ENCODE assay signal across 8 mouse cellular contexts in the genomic region with DNA sequence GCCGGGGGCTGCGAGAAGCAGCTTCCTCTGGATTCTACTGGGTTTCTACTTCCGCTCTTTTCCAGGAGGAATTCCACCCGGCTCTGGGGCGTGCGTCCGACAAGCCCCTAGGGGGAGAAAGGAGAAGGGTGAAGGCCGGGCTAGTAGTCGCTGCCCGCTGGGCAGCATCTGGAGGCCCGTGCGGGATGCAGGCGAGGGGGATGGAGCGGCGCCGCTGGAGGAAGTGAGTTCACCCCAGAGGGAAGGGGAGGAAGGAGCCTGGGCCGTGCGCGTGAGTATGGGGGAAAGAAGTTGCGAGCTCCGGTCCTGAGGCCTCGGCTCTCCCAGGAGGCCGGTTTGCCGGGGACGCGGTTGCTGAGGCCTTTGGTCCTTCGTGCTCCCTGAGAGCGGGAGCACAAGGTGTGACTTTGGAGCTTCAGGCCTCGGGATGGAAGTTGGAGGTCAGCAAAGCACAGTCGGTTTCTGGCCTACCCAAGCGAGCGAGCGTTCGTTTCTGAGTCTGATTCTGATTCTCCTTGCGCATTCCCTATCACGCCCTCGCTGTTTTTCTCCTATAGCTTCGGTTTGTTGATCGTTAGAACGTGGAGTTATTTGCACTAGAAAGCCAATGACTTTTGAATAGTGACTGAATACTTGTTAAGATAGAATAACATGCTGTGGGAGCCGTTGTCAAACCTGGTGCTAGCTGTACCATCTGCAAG. TPM values are rescaled to one million over a fixed set of nuclear protein-coding genes. Genes with fewer than 3 reads are reported as not detected.
A peak's percentile ranks its signal among the peaks of the same experiment; 100 is the strongest.
DNase-seq lines count a peak whose midpoint lies in the region; ATAC-seq and TF ChIP-seq lines count a peak whose summit lies in the region.

No protein-coding gene starts in this region.

- DNase-seq in heart, adult 2 months: peak; percentile 65 to 71
- DNase-seq in limb, embryonic 10.5 days (ENCODE audit: low spot score): peak; percentile 78
- no peak for DNase-seq in right cerebral cortex, adult 18-20 months
- no peak for DNase-seq in frontal cortex, adult 2 months (ENCODE audit: extremely low spot score in 1 of 2, low spot score in 1 of 2)
- DNase-seq in layer of hippocampus, postnatal 10 days (ENCODE audit: low spot score in 2 of 2): no peak

- no peak for ATAC-seq in megakaryocyte, adult 5-6 weeks (ENCODE audit: poor library complexity, severe bottlenecking)

- TF ChIP-seq POLR2A in heart, adult 2 months (IDR thresholded peaks at IDR 0.05; ENCODE audit: insufficient read depth, low read depth, low read length): no peak
- no peak for TF ChIP-seq POLR2A in small intestine, adult 2 months (IDR thresholded peaks at IDR 0.05; ENCODE audit: low read depth, low read length)

- no peak for TF ChIP-seq EP300 in heart, adult 2 months (IDR thresholded peaks at IDR 0.05; ENCODE audit: insufficient read depth, low read depth, low read length)

- peak; percentile 32 for TF ChIP-seq CTCF in heart, adult 2 months (IDR thresholded peaks at IDR 0.05)
- TF ChIP-seq CTCF in small intestine, adult 2 months (IDR thresholded peaks at IDR 0.05; ENCODE audit: extremely low read depth, insufficient read length, insufficient replicate concordance, low read depth, low read length): no peak

- no peaks in the 10 kb centered on the region for H3K79me2 ChIP-seq in heart, adult 2 months (replicated peaks; ENCODE audit: control insufficient read depth, insufficient read depth, low read length)

- peak overlapping the region; percentile 64 for H3K4me3 ChIP-seq in megakaryocyte, embryonic 14.5 days (replicated peaks)
- peak overlapping the region; percentile 47 for H3K4me3 ChIP-seq in heart, adult 2 months
- peak overlapping the region; percentile 52 for H3K4me3 ChIP-seq in limb, embryonic 10.5 days
- H3K4me3 ChIP-seq in small intestine, adult 2 months (ENCODE audit: low read depth, low read length): peak overlapping the region; percentile 4

- H3K9ac ChIP-seq in heart, adult 2 months (ENCODE audit: low read depth, low read length): peak overlapping the region; percentile 51

- intact Hi-C loops in heart, adult 2 months (cut with DNase I): loop anchor here (5.0 kb wide), 1 partner anchor 659 kb away; no protein-coding TSS in a partner anchor

- H3K4me1 ChIP-seq in megakaryocyte, embryonic 14.5 days: peaks cover 8% of the 10 kb centered on the region
- H3K4me1 ChIP-seq in heart, adult 2 months (ENCODE audit: control insufficient read depth, insufficient read depth, low read length): no peaks in the 10 kb centered on the region; the same call in 1 of the 2 replicates
- H3K4me1 ChIP-seq in limb, embryonic 10.5 days: peaks cover 87% of the 10 kb centered on the region
- H3K4me1 ChIP-seq in small intestine, adult 2 months (ENCODE audit: control insufficient read depth, insufficient read depth, insufficient read length, low read length): no peaks in the 10 kb centered on the region

- peak overlapping the region; percentile 51 for H3K27ac ChIP-seq in heart, adult 2 months
- H3K27ac ChIP-seq in limb, embryonic 10.5 days: peak overlapping the region; percentile 91
- H3K27ac ChIP-seq in small intestine, adult 2 months (ENCODE audit: insufficient read depth, low read depth, low read length): no peak overlapping the region

- peaks cover 93% of the 10 kb centered on the region for H3K27me3 ChIP-seq in megakaryocyte, embryonic 14.5 days (replicated peaks)
- H3K27me3 ChIP-seq in heart, adult 2 months (ENCODE audit: control insufficient read depth, insufficient read depth, low read length): no peaks in the 10 kb centered on the region
- H3K27me3 ChIP-seq in limb, embryonic 10.5 days (ENCODE audit: low read depth, poor library complexity, severe bottlenecking): peaks cover 99% of the 10 kb centered on the region
- H3K27me3 ChIP-seq in small intestine, adult 2 months (ENCODE audit: control insufficient read depth, insufficient read depth, low read length): peaks cover 52% of the 10 kb centered on the region

- WGBS in heart, adult 2 months: 22% methylated on average over 41 of the region's 41 CpGs
- WGBS in limb, embryonic 10.5 days: 1% methylated on average over 41 of the region's 41 CpGs
- WGBS in small intestine, adult 2 months: 12% methylated on average over 41 of the region's 41 CpGs

- no peaks in the 10 kb centered on the region for H3K36me3 ChIP-seq in megakaryocyte, embryonic 14.5 days (replicated peaks; ENCODE audit: low read length)
- H3K36me3 ChIP-seq in heart, adult 2 months (ENCODE audit: control insufficient read depth, insufficient read depth, low read length): no peaks in the 10 kb centered on the region
- H3K36me3 ChIP-seq in limb, embryonic 10.5 days: no peaks in the 10 kb centered on the region
- no peaks in the 10 kb centered on the region for H3K36me3 ChIP-seq in small intestine, adult 2 months (ENCODE audit: control insufficient read depth, insufficient read depth, low read length)

- 0 out of 2 replicates have a peak, but pooled peaks cover 5% of the 10 kb centered on the region for H3K9me3 ChIP-seq in megakaryocyte, embryonic 14.5 days
- no peaks in the 10 kb centered on the region for H3K9me3 ChIP-seq in limb, embryonic 10.5 days (replicated peaks)

RNA-seq across cellular contexts. Expression of a gene that starts 20.2 kb away (rescaled TPM):
- 0.03 TPM in 1 of 2 replicates, not detected in the other for polyA plus RNA-seq in megakaryocyte, embryonic 14.5 days (2012; ENCODE audit: insufficient read depth, low replicate concordance)
- total RNA-seq in megakaryocyte, adult 5-6 weeks (2015): not detected in 2 replicates
- not detected in 2 replicates for total RNA-seq in megakaryocyte, adult 5-6 weeks (2017)
- 10 to 100 TPM; 62.1 to 63.9 TPM for total RNA-seq in heart, adult 2 months (2021)
- polyA plus RNA-seq in heart, adult 2 months (2012; rRNA removed): 10.3 and 14.8 TPM in 2 replicates
- polyA plus RNA-seq in limb, embryonic 10.5 days (2016; fragmentation: Nextera tagmentation; extraction: Ambion mirVana): 9.8 and 10.1 TPM in 2 replicates
- polyA plus RNA-seq in small intestine, adult 2 months (2012; rRNA removed): 5.5 and 6.5 TPM in 2 replicates
- polyA plus RNA-seq in frontal cortex, adult 2 months (2012; rRNA removed): 0.04 and 0.38 TPM in 2 replicates
- total RNA-seq in layer of hippocampus, postnatal 10 days (2021): not detected

Comparison
In these comparisons a context has a peak if more than half of its experiments do, and no peak if none do; other contexts are left out.
1. H3K4me3 ChIP-seq: peak in every context shown above with its lines; median percentile 64 in megakaryocyte, embryonic 14.5 days; 52 in limb, embryonic 10.5 days; 47 in heart, adult 2 months; 4 in small intestine, adult 2 months.
2. DNase-seq: peak in heart, adult 2 months (2 of 2) and limb, embryonic 10.5 days (single experiment); none in right cerebral cortex, adult 18-20 months (single experiment), frontal cortex, adult 2 months (0 of 2) and layer of hippocampus, postnatal 10 days (0 of 2).